8 mouse cellular contexts compared by ENCODE assay signal in genomic region chr8:121653340-121654019, GRCm38 (mm10). TPM values are rescaled to one million over a fixed set of nuclear protein-coding genes. Genes with fewer than 3 reads are reported as not detected.
A peak's percentile ranks its signal among the peaks of the same experiment; 100 is the strongest.
DNase-seq lines count a peak whose midpoint lies in the region; ATAC-seq and TF ChIP-seq lines count a peak whose summit lies in the region.

No protein-coding gene starts in this region.

- no peaks in the 10 kb centered on the region for H3K27me3 ChIP-seq in embryonic facial prominence, embryonic 11.5 days (ENCODE audit: control insufficient read depth, insufficient read depth, low read length)
- no peaks in the 10 kb centered on the region for H3K27me3 ChIP-seq in intestine, embryonic 14.5 days (replicated peaks; ENCODE audit: control insufficient read depth, insufficient read depth, low read length)

- peak overlapping the region; percentile 65 for H3K4me3 ChIP-seq in lung, adult 2 months (replicated peaks; ENCODE audit: extremely low read depth, low read depth, low read length)
- H3K4me3 ChIP-seq in embryonic facial prominence, embryonic 11.5 days (ENCODE audit: low read depth, low read length), result peak overlapping the region; percentile 90
- peak overlapping the region; percentile 67 for H3K4me3 ChIP-seq in intestine, embryonic 14.5 days (ENCODE audit: low read depth, low read length)

- ATAC-seq in embryonic facial prominence, embryonic 11.5 days (replicated peaks; ENCODE audit: insufficient number of reproducible peaks, low FRiP score, low TSS enrichment, low read depth), result no peak
- ATAC-seq in intestine, embryonic 14.5 days (replicated peaks; ENCODE audit: low FRiP score, low TSS enrichment, low read depth), result peak; percentile 40

- no peaks in the 10 kb centered on the region for H3K9me3 ChIP-seq in embryonic facial prominence, embryonic 11.5 days (replicated peaks; ENCODE audit: control insufficient read depth, low read length)
- H3K9me3 ChIP-seq in intestine, embryonic 14.5 days (ENCODE audit: control insufficient read depth, low read length), result no peaks in the 10 kb centered on the region

- H3K4me1 ChIP-seq in lung, adult 2 months (ENCODE audit: control insufficient read depth, insufficient read depth, low read length), result peaks cover 13% of the 10 kb centered on the region
- peaks cover 19% of the 10 kb centered on the region for H3K4me1 ChIP-seq in embryonic facial prominence, embryonic 11.5 days (ENCODE audit: control insufficient read depth, insufficient read depth, low read length)
- H3K4me1 ChIP-seq in intestine, embryonic 14.5 days (replicated peaks; ENCODE audit: control insufficient read depth, insufficient read depth, low read length), result peaks cover 26% of the 10 kb centered on the region

- peak overlapping the region; percentile 90 for H3K4me2 ChIP-seq in embryonic facial prominence, embryonic 11.5 days (ENCODE audit: low read depth, low read length)
- peak overlapping the region; percentile 80 for H3K4me2 ChIP-seq in intestine, embryonic 14.5 days (ENCODE audit: low read length)

- H3K9ac ChIP-seq in embryonic facial prominence, embryonic 11.5 days (replicated peaks; ENCODE audit: low read length), result peak overlapping the region; percentile 86
- peak overlapping the region; percentile 78 for H3K9ac ChIP-seq in intestine, embryonic 14.5 days (ENCODE audit: low read length)

- H3K27ac ChIP-seq in embryonic facial prominence, embryonic 11.5 days (replicated peaks; ENCODE audit: low read depth, low read length), result peak overlapping the region; percentile 79
- H3K27ac ChIP-seq in intestine, embryonic 14.5 days (ENCODE audit: low read depth), result peak overlapping the region; percentile 92

- no peak for DNase-seq in lung, adult 2 months
- DNase-seq in lung, postnatal 4 days, result no peak
- DNase-seq in embryonic facial prominence, embryonic 11.5 days (ENCODE audit: low spot score), result peak; percentile 52
- no peak for DNase-seq in intestine, embryonic 14.5 days (ENCODE audit: low spot score)
- peak; percentile 52 for DNase-seq in lung, postnatal 36 days
- DNase-seq in ovary, postnatal 14 days (ENCODE audit: low spot score), result no peak
- DNase-seq in urinary bladder, adult 2 months (ENCODE audit: low spot score), result no peak
- DNase-seq in retina, postnatal 1 day, result no peak

- no peak for TF ChIP-seq POLR2A in lung, adult 2 months (IDR thresholded peaks at IDR 0.05; ENCODE audit: borderline replicate concordance, extremely low read depth, low read depth, low read length)

- no peak for TF ChIP-seq CTCF in lung, adult 2 months (IDR thresholded peaks at IDR 0.05; ENCODE audit: insufficient read depth, low read length)

- no peaks in the 10 kb centered on the region for H3K36me3 ChIP-seq in embryonic facial prominence, embryonic 11.5 days (replicated peaks; ENCODE audit: control insufficient read depth, insufficient read depth, low read depth, low read length)
- H3K36me3 ChIP-seq in intestine, embryonic 14.5 days (ENCODE audit: control insufficient read depth, insufficient read depth, low read length), result no peaks in the 10 kb centered on the region; the same call in 1 of the 2 replicates

- WGBS in lung, adult 2 months, result 4% methylated on average over 31 of the region's 31 CpGs
- 2% methylated on average over 31 of the region's 31 CpGs for WGBS in embryonic facial prominence, embryonic 11.5 days
- 1% methylated on average over 31 of the region's 31 CpGs for WGBS in intestine, embryonic 14.5 days

RNA-seq across cellular contexts. Expression of gene Zcchc14, which starts 0.8 kb away (rescaled TPM):
- polyA plus RNA-seq in lung, adult 2 months (2012; rRNA removed), result 40.8 and 50.9 TPM in 2 replicates
- polyA plus RNA-seq in embryonic facial prominence, embryonic 11.5 days (2014; fragmentation: Nextera tagmentation; extraction: Ambion mirVana), result 17.4 and 19.7 TPM in 2 replicates
- polyA plus RNA-seq in intestine, embryonic 14.5 days (2014; fragmentation: Nextera tagmentation; extraction: Ambion mirVana), result 21.9 and 25.1 TPM in 2 replicates
- 16.9 and 22.7 TPM in 2 replicates for polyA plus RNA-seq in urinary bladder, adult 2 months (2012; rRNA removed)

Comparison
In these comparisons a context has a peak if more than half of its experiments do, and no peak if none do; other contexts are left out.
1. DNase-seq: peak in embryonic facial prominence, embryonic 11.5 days (single experiment) and lung, postnatal 36 days (single experiment); none in lung, adult 2 months (single experiment), lung, postnatal 4 days (0 of 2), intestine, embryonic 14.5 days (single experiment), ovary, postnatal 14 days (single experiment), urinary bladder, adult 2 months (single experiment) and retina, postnatal 1 day (single experiment).
2. Peak in every context shown above with its lines, with median percentiles within 50 percentile points of each other: H3K4me3 ChIP-seq.